Mouse (Mus musculus): Measurements from ENCODE around the gene Trem3. TPM values are rescaled to one million over a fixed set of nuclear protein-coding genes. Genes with fewer than 3 reads are reported as not detected.
A peak's percentile ranks its signal among the peaks of the same experiment; 100 is the strongest.

Gene Trem3
- polyA plus RNA-seq, 1 experiment from 2014 or later = not detected

DNA sequence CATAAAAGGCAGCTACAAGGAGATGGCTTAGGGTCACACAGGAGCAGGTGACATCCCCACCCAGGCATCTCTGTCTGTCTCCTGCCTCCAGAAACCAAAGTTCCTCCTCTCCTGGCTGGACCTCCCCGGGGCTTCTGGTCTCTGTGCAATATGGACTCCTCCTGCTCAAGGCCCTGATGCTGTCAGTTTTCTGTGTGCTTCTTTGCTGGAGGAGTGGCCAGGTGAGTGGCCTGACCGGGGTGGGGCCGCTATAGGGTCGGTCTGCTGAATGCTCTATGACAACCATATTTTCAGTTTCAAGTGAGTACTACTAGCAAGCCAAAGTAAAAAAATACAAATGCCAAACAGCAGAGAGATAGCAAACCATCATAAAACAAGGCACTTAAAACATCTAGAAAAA, 25.0 kb downstream of the Trem3 start:
- Histone ChIP-seq H3K4me1 (ENCODE audit: control insufficient read depth in 2 of 2, insufficient read depth in 2 of 2, low read length in 2 of 2) (no peaks in the 10 kb centered on the region), H3K9me3 (ENCODE audit: control insufficient read depth, low read length) (no peaks in the 10 kb centered on the region), H3K36me3 (ENCODE audit: control insufficient read depth, insufficient read depth, low read length) (no peaks in the 10 kb centered on the region), H3K4me2 (ENCODE audit: low read length) (no peak overlapping the region), H3K27me3 (ENCODE audit: control insufficient read depth, insufficient read depth, low read length) (no peaks in the 10 kb centered on the region), H3K9ac (ENCODE audit: low read length) (no peak overlapping the region), H3K4me3 (ENCODE audit: control insufficient read depth in 1 of 2, insufficient read depth in 1 of 2, low read depth in 1 of 2, low read length in 2 of 2) (no peak overlapping the region), H3K27ac (replicated peaks in 1 of 2; ENCODE audit: control insufficient read depth in 1 of 2, insufficient read depth in 1 of 2, low read depth in 2 of 2, low read length in 2 of 2) (no peak overlapping the region)
- 76% methylated on average over 4 of the region's 4 CpGs for WGBS
- ATAC-seq (ENCODE audit: insufficient number of reproducible peaks, insufficient read depth, low FRiP score, low read depth) = no peak

DNA sequence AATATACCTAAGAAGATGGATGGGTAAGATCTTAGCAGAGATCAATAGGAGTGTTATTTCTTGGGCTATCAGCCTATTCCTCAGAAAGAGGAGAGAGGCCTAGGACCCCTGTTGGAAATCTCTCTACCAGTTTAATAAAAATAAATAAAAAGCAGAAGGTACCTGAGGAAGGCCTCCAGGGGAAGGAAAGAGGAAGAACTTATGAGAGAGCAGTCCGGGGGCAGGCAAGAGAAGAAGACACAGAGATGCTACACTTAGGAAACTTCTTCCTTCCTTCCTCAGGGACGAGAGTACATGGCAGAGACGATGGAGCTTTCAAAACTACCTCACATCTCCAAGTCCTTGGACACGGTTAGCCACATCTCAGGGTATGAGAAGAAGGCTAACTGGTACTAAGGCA, 26.5 kb downstream of the Trem3 start:
- no peak for ATAC-seq (ENCODE audit: insufficient number of reproducible peaks, insufficient read depth, low FRiP score, low read depth)
- Histone ChIP-seq H3K27me3 (ENCODE audit: control insufficient read depth, insufficient read depth, low read length) (no peaks in the 10 kb centered on the region), H3K9ac (ENCODE audit: low read length) (no peak overlapping the region), H3K27ac (replicated peaks in 1 of 2; ENCODE audit: control insufficient read depth in 1 of 2, insufficient read depth in 1 of 2, low read depth in 2 of 2, low read length in 2 of 2) (no peak overlapping the region), H3K9me3 (ENCODE audit: control insufficient read depth, low read length) (no peaks in the 10 kb centered on the region), H3K4me3 (ENCODE audit: control insufficient read depth in 1 of 2, insufficient read depth in 1 of 2, low read depth in 1 of 2, low read length in 2 of 2) (no peak overlapping the region), H3K4me2 (ENCODE audit: low read length) (no peak overlapping the region), H3K4me1 (ENCODE audit: control insufficient read depth in 2 of 2, insufficient read depth in 2 of 2, low read length in 2 of 2) (no peaks in the 10 kb centered on the region), H3K36me3 (ENCODE audit: control insufficient read depth, insufficient read depth, low read length) (no peaks in the 10 kb centered on the region)
- 72% methylated on average over 4 of the region's 4 CpGs for WGBS

DNA sequence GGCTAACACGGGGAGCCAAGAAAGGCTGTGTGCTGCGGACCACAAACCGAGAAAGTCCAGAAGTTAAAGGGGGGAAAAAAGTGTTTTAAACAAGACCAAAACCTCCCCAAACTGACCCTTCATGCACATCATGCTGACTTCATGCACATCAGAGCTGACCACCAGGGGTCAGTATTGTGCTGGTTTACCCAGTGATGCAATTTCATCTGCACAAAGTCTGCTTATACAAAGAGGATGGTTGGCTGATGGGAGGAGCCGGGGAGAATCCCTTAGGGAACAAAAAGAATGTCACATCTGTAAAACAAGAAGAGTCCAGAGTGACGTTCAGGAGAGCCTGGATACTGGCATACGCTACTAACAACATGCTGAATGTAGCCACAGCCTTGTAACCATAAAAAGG, 27.3 kb downstream of the Trem3 start:
- H3K4me3 ChIP-seq (ENCODE audit: control insufficient read depth in 1 of 2, insufficient read depth in 1 of 2, low read depth in 1 of 2, low read length in 2 of 2) = no peak overlapping the region
- ATAC-seq (ENCODE audit: insufficient number of reproducible peaks, insufficient read depth, low FRiP score, low read depth) = no peak
- H3K36me3 ChIP-seq (ENCODE audit: control insufficient read depth, insufficient read depth, low read length) = no peaks in the 10 kb centered on the region
- 25% methylated on average over 6 of the region's 6 CpGs for whole genome bisulfite sequencing
- no peaks in the 10 kb centered on the region for H3K9me3 ChIP-seq (ENCODE audit: control insufficient read depth, low read length)
- H3K4me1 ChIP-seq (ENCODE audit: control insufficient read depth in 2 of 2, insufficient read depth in 2 of 2, low read length in 2 of 2) = no peaks in the 10 kb centered on the region
- no peak overlapping the region for H3K27ac ChIP-seq (replicated peaks in 1 of 2; ENCODE audit: control insufficient read depth in 1 of 2, insufficient read depth in 1 of 2, low read depth in 2 of 2, low read length in 2 of 2)
- no peak overlapping the region for H3K4me2 ChIP-seq (ENCODE audit: low read length)
- no peak overlapping the region for H3K9ac ChIP-seq (ENCODE audit: low read length)
- H3K27me3 ChIP-seq (ENCODE audit: control insufficient read depth, insufficient read depth, low read length) = no peaks in the 10 kb centered on the region

DNA sequence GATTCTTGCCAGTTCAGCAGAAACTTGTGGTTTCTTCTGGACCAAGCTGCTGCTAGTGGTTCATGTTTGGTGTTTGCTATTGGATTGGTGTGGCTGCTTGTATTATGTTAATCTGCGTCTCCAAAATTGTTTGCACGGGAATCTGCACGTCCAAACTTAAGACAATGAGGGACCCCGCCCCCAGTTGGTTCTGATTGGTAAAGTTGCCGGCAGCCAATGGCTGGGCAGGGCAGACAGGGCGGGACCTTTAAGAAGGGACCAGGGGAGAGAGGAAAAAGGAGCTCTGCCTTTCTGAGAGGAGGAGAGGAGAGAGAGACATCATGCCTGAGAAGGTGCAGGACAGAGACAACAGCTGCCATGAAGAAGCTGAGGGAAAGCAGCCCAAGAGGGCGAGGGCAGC, 28.2 kb downstream of the Trem3 start:
- no peaks in the 10 kb centered on the region for H3K36me3 ChIP-seq (ENCODE audit: control insufficient read depth, insufficient read depth, low read length)
- no peak overlapping the region for H3K4me2 ChIP-seq (ENCODE audit: low read length)
- H3K4me1 ChIP-seq (ENCODE audit: control insufficient read depth in 2 of 2, insufficient read depth in 2 of 2, low read length in 2 of 2) = no peaks in the 10 kb centered on the region
- no peak overlapping the region for H3K27ac ChIP-seq (replicated peaks in 1 of 2; ENCODE audit: control insufficient read depth in 1 of 2, insufficient read depth in 1 of 2, low read depth in 2 of 2, low read length in 2 of 2)
- no peaks in the 10 kb centered on the region for H3K27me3 ChIP-seq (ENCODE audit: control insufficient read depth, insufficient read depth, low read length)
- no peaks in the 10 kb centered on the region for H3K9me3 ChIP-seq (ENCODE audit: control insufficient read depth, low read length)
- no peak overlapping the region for H3K9ac ChIP-seq (ENCODE audit: low read length)
- no peak for ATAC-seq (ENCODE audit: insufficient number of reproducible peaks, insufficient read depth, low FRiP score, low read depth)
- 60% methylated on average over 7 of the region's 7 CpGs for WGBS
- no peak overlapping the region for H3K4me3 ChIP-seq (ENCODE audit: control insufficient read depth in 1 of 2, insufficient read depth in 1 of 2, low read depth in 1 of 2, low read length in 2 of 2)

DNA sequence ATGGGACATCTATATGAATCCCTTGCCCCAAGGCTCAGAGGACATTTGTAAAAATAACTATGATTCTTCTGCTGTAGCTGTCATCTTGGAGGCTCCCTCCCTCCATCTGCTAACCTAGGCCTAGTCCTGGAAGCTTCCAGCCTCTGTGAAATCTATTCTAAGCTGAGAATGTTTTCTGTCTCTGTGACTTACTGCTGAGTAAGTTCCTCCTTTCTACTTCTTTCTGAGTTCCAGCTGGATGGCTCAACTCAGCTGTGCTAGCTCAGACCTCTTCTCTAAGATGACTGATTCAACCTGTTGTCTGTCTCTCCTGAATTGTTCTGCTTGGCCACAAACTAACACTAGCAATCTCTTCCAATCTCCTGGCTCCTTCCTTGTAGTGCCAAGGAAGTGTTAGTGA, 30.8 kb downstream of the Trem3 start:
- Histone ChIP-seq H3K4me1 (ENCODE audit: control insufficient read depth in 2 of 2, insufficient read depth in 2 of 2, low read length in 2 of 2) (peaks cover 0 to 4% of the 10 kb centered on the region in 2 experiments; a peak in 2 of 4 replicates), H3K4me2 (ENCODE audit: low read length) (no peak overlapping the region), H3K27ac (replicated peaks in 1 of 2; ENCODE audit: control insufficient read depth in 1 of 2, insufficient read depth in 1 of 2, low read depth in 2 of 2, low read length in 2 of 2) (no peak overlapping the region), H3K4me3 (ENCODE audit: control insufficient read depth in 1 of 2, insufficient read depth in 1 of 2, low read depth in 1 of 2, low read length in 2 of 2) (no peak overlapping the region), H3K27me3 (ENCODE audit: control insufficient read depth, insufficient read depth, low read length) (no peaks in the 10 kb centered on the region), H3K9ac (ENCODE audit: low read length) (no peak overlapping the region), H3K36me3 (ENCODE audit: control insufficient read depth, insufficient read depth, low read length) (no peaks in the 10 kb centered on the region), H3K9me3 (ENCODE audit: control insufficient read depth, low read length) (no peaks in the 10 kb centered on the region)
- ATAC-seq (ENCODE audit: insufficient number of reproducible peaks, insufficient read depth, low FRiP score, low read depth) = no peak

DNA sequence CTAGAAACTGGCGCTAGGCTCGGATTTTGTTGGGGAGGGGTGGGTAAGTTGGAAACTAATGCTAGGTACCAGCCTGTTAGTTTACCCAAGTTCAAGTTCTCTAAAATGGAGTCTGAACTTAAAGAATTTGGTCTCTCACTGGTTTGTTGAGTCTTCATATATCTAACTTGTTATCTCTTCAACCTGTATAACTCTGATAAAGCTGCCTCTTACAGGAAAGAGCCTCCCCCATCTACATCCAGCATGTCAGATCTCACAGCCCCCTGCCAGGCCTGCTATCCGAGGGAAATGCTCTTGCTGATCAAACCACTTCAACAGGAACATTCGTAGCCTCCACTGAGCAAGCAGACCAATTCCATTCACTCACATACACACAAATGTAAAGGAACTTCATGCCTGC, 31.4 kb downstream of the Trem3 start:
- no peak overlapping the region for H3K9ac ChIP-seq (ENCODE audit: low read length)
- no peak overlapping the region for H3K4me3 ChIP-seq (ENCODE audit: control insufficient read depth in 1 of 2, insufficient read depth in 1 of 2, low read depth in 1 of 2, low read length in 2 of 2)
- peaks cover 0 to 4% of the 10 kb centered on the region in 2 experiments; a peak in 2 of 4 replicates for H3K4me1 ChIP-seq (ENCODE audit: control insufficient read depth in 2 of 2, insufficient read depth in 2 of 2, low read length in 2 of 2)
- no peak for ATAC-seq (ENCODE audit: insufficient number of reproducible peaks, insufficient read depth, low FRiP score, low read depth)
- no peaks in the 10 kb centered on the region for H3K27me3 ChIP-seq (ENCODE audit: control insufficient read depth, insufficient read depth, low read length)
- no peak overlapping the region for H3K4me2 ChIP-seq (ENCODE audit: low read length)
- no peaks in the 10 kb centered on the region for H3K36me3 ChIP-seq (ENCODE audit: control insufficient read depth, insufficient read depth, low read length)
- no peak overlapping the region for H3K27ac ChIP-seq (replicated peaks in 1 of 2; ENCODE audit: control insufficient read depth in 1 of 2, insufficient read depth in 1 of 2, low read depth in 2 of 2, low read length in 2 of 2)
- no peaks in the 10 kb centered on the region for H3K9me3 ChIP-seq (ENCODE audit: control insufficient read depth, low read length)
- 70% methylated on average over 4 of the region's 4 CpGs for WGBS

DNA sequence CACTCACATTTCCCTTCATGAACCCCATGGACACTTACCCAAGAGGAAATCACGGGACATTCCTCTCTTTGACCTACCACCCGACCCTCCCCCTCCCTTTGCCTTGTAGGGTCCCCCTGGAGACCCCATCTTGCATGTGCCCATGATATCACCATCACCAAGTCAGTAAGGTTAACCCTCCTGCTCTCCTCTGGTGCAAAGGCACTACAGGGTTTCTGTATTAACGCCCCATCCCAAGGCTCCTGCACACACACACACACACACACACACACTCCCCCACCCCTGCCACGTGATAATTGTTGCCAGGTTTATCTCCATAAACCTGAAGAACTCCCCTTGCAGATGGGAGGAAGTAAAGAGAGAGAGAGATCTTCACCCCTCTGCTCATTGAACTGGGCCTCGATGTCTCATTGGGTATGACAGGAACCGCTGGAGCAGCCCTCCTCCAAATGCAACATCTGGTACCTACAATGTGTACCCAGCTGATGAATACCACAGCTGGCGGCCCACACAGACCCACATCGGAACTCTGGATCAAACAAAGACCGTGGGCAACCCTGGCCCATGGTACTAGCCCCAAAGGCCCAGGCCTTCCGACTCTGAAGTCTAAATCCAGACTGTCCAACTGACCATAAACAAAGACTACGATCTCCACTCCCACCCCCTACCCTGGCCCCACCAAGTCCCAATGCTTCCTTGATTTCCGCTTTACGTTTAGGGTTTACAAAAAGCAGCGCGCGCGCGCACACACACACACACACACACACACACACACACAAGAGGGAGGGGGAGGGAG, 33.6 kb downstream of the Trem3 start:
- 42% methylated on average over 18 of the region's 18 CpGs for WGBS

DNA sequence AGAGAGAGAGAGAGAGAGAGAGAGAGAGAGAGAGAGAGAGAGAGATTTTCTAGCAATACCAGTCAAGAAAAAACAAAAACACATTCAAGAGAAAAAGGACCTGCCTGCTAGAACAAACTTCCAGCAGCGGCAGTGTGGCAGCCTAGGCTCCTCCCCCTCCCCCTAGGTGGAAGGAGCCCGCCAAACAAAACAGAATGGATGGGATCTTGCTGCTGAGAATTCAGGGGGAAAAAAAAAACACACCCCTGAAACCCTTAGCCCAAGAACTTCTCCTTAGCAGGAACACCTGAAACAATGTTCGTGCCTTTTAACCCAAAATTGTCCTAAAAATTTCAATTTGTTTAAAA, 34.1 kb downstream of the Trem3 start:
- peak overlapping the region; percentile 25 for H3K9ac ChIP-seq (ENCODE audit: low read length)
- no peak overlapping the region for H3K27ac ChIP-seq (replicated peaks in 1 of 2; ENCODE audit: control insufficient read depth in 1 of 2, insufficient read depth in 1 of 2, low read depth in 2 of 2, low read length in 2 of 2)
- H3K9me3 ChIP-seq (ENCODE audit: control insufficient read depth, low read length) = no peaks in the 10 kb centered on the region
- H3K4me2 ChIP-seq (ENCODE audit: low read length) = peak overlapping the region; percentile 56
- ATAC-seq (ENCODE audit: insufficient number of reproducible peaks, insufficient read depth, low FRiP score, low read depth) = no peak
- H3K27me3 ChIP-seq (ENCODE audit: control insufficient read depth, insufficient read depth, low read length) = no peaks in the 10 kb centered on the region
- H3K36me3 ChIP-seq (ENCODE audit: control insufficient read depth, insufficient read depth, low read length) = no peaks in the 10 kb centered on the region
- H3K4me1 ChIP-seq (ENCODE audit: control insufficient read depth in 2 of 2, insufficient read depth in 2 of 2, low read length in 2 of 2) = peaks cover 0 to 4% of the 10 kb centered on the region in 2 experiments; a peak in 2 of 4 replicates
- peak overlapping the region; percentile 24 to 33 for H3K4me3 ChIP-seq (ENCODE audit: control insufficient read depth in 1 of 2, insufficient read depth in 1 of 2, low read depth in 1 of 2, low read length in 2 of 2)
- 15% methylated on average over 3 of the region's 3 CpGs for WGBS

More for the DNA sequence above, 33.6 kb downstream of the Trem3 start:
- ATAC-seq (ENCODE audit: insufficient number of reproducible peaks, insufficient read depth, low FRiP score, low read depth) = no peak
- Histone ChIP-seq H3K9ac (ENCODE audit: low read length) (peak overlapping the region; percentile 25), H3K27ac (replicated peaks in 1 of 2; ENCODE audit: control insufficient read depth in 1 of 2, insufficient read depth in 1 of 2, low read depth in 2 of 2, low read length in 2 of 2) (no peak overlapping the region), H3K27me3 (ENCODE audit: control insufficient read depth, insufficient read depth, low read length) (no peaks in the 10 kb centered on the region), H3K4me2 (ENCODE audit: low read length) (peak overlapping the region; percentile 56), H3K4me1 (ENCODE audit: control insufficient read depth in 2 of 2, insufficient read depth in 2 of 2, low read length in 2 of 2) (peaks cover 0 to 4% of the 10 kb centered on the region in 2 experiments; a peak in 2 of 4 replicates), H3K36me3 (ENCODE audit: control insufficient read depth, insufficient read depth, low read length) (no peaks in the 10 kb centered on the region), H3K9me3 (ENCODE audit: control insufficient read depth, low read length) (no peaks in the 10 kb centered on the region), H3K4me3 (ENCODE audit: control insufficient read depth in 1 of 2, insufficient read depth in 1 of 2, low read depth in 1 of 2, low read length in 2 of 2) (peak overlapping the region; percentile 24 to 33)
